Mouse (Mus musculus): Measurements from ENCODE around the gene Heatr9.

DNA sequence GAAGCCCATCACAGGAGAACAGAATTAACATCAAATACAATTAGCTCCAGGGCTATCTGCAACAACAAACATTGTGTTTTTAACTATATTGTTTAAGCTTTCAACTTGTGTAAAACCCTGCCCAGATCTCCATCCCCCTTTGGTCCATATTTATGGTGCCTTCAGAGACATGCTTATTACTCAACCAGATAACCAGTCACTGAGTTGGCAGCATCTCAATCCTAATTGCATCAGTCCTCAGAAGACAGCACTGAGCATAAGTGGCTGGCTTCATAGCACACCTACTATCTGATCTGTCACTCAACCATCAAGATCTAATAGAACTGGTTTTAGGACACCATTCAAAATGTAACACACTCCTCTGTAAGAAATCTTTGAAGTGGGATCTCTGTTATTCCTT lies 12.5 kb downstream of the Heatr9 start:
- TF ChIP-seq CTCF (IDR thresholded peaks at IDR 0.05; ENCODE audit: borderline replicate concordance, control insufficient read depth, extremely low read depth, insufficient read depth, low read length, poor library complexity) (no peak), POLR2A (IDR thresholded peaks at IDR 0.05; ENCODE audit: control insufficient read depth, extremely low read depth, insufficient read depth, low read length, poor library complexity) (no peak)
